Mouse (Mus musculus) heart, postnatal 36 days (tissue): Measurements from ENCODE around the gene Tnfsf12. TPM values are rescaled to one million over a fixed set of nuclear protein-coding genes. Genes with fewer than 3 reads are reported as not detected.
A peak's percentile ranks its signal among the peaks of the same experiment; 100 is the strongest.

Source experiments
- DNase-seq, 2 experiments: peaks; one replicate each; pipeline ENCODE4 v3.0.0; 2021 to 2022
- intact Hi-C: fragments of 180-260 bp; cut with DNase I; formaldehyde crosslinking; loops from one replicate; pipeline ENCODE4 v1.15.1; 2025
- total RNA-seq, 2 experiments: library from RNA; stranded (reverse); gene quantifications; 2 replicates each; pipeline ENCODE4 v1.2.3; 2021

Tnfsf12 gene
- total RNA-seq, 2 experiments from 2014 or later: 16.3 to 21.0 TPM

DNA sequence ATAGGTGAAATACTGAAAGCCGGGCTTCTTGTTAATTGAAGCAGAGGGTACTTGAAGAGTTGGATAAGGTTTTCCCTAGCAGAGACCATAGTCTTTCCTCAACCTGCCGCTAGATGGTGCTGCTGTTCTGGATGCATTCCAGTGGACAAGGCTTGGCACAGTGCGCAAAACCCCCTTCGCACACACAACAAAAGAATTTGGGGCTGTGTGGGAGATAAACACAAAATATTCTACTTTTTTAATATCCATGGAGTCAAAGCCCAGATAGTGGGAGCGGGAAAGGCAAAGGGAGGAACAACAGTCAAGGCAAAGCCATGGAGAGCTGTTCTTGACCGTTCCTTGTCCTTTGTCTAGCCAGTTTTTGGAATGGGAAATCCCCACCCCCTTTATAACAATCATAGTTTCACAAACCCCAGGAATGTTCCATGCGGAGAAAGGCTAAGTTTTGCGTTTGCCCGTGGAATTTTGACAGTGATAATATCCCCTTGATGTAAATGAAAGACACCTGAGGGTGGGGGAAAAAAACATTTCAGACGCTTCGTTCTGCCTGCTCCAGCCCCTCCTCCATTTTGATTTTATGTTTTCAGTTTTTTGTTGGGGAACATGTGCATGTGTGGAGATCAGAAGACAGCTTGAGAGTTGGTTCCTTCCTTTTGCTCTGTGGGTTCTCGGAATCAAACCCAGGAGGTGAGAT is 12.7 kb downstream of the Tnfsf12 start:
- peak; percentile 94 to 95 for DNase-seq
- intact Hi-C loops: loop anchor here (1.0 to 5.0 kb wide), 5 partner anchors 14 to 194 kb away; partner anchors contain the start of genes Fgf11, Tmem95 and Tnfsfm13

DNA sequence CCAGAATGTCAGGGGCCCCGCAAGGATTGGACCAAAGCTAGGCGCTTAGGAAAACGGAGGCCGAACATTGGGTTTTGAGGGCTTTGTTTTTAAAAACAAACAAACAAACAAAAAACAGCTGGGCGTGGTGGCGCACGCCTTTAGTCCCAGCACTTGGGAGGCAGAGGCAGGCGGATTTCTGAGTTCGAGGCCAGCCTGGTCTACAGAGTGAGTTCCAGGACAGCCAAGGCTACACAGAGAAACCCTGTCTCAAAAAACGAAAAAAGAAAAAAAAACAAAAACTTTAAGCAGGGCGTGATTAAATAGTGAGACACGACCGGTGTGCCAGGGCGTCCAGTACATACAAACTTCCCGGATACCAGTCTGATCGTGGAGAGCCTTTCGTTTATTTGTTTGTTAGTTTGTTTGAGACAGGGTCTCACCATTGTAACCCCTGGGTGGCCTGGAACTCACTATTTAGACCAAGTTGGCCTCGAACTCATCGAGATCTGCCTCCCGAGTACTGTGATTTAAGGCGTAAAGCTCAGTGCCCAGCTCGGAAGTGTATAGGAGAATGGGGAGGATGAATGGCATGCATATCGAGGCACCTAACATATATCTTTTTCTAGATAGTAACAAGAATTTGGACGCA is 13.3 kb downstream of the Tnfsf12 start:
- DNase-seq: peak in 1 of 2 experiments; percentile 49
- intact Hi-C loops: loop anchor here (1.0 to 5.0 kb wide), 5 partner anchors 14 to 195 kb away; partner anchors contain the start of genes Fgf11, Tmem95 and Tnfsfm13

DNA sequence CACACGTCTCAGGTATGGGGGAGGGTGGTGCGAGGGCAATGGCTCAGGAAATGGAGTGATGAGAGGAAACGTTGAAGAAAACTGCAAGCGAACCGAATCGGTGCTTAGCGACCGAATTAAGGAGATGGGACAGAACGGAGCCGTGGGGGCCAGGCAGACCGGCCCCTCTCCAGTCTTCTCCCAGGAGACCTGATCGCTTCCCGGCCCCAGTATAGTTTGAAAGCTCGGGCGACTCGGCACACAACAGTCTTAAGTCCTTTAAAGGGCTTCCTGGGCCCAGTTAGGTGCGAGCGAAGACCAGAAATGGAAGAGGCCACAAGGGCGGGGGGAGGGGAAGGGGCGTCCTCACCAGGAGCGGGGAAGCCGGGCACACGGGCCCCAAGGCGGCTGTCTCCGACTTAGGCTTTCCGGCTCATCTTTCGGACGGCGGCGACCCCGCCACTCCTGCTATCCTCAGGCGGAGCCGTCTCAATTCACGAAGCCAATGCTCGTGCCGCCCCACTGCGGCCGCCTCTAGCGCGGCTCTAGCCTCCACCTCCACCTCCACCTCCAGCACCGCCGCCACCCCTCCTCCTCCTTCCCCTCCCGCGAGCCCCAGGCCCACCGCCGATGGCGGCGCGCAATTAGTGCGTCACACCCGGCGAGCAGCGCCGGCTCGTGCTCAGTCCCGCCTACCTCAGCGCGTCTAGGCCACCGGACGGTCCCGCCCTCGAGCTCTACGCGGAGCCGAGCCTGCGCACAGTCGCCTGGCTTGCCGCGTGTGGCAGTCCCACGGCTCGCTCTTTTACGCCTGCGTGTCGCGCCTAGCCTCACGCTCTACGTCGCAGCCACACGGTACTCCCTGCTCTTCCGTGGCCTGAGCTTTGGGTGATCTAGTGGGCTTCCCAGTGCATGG is 14.1 kb downstream of the Tnfsf12 start, which contains the start of gene Senp3:
Gene Senp3 (minus strand): TSS at position 771 of the 895 bp plus-strand sequence.
- peak; percentile 95 for DNase-seq
- intact Hi-C loops: loop anchor here (1.0 to 5.0 kb wide), 6 partner anchors 9 to 196 kb away; partner anchors contain the start of genes Eif4a1, Fgf11, Tmem95 and Tnfsfm13

DNA sequence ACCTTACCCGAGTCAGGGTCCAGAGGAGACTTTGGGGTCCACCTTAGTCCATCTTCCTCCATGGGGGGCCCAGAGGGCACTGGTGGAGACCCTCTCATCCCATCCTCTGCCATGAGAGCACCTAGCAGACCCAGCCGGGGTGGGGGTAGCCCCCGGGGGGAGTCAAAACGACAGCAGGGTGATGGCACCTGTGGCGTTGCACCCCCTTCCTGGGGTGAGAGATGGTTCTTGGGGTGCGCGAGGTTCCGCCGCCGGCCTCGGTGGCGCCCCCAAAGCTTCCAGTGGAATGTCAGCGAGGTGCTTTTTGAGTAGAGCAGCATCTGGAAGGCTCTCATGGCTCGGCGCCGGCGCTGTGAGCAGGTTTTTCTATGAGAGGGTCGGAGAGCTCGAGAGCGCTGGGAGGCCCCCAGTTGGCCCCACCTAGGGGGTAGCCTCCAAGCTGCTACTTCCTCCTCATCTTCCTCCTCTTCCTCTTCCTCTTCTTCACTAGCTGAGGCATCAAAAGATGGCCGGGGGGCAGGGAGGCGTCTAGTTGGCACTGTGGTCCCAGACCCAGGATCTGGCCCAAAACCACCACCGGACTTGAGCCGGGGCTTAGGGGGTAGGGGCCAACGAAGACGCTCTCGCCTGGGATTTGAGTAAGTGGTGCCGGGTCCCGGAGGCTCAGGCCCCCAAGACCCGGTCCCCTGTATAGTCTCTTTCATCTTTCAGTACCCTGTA is 15.4 kb downstream of the Tnfsf12 start:
- DNase-seq: no peak
- intact Hi-C loops: loop anchor here (5.0 kb wide), 2 partner anchors 122 to 197 kb away; partner anchors contain the start of genes Fgf11 and Tmem95

DNA sequence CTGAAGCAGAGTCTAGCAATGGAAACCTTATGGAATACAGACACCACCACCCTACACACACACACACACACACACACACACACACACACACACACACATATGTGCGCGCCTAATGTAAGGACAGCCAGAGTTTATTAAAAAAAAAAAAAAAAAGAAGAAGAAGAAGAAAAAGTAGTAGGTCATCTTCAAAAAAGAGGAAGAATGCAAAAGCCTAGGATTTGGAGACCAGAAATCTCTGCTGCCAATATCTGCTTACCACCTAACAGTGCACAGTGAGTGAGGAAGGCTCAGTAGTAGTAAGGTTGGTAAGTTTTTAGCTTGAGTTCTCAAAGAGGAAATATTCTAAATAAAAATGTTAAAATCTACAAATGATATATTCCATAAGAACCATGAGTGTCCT is 16.5 kb downstream of the Tnfsf12 start:
- no peak for DNase-seq
- intact Hi-C loops: no loop called here

DNA sequence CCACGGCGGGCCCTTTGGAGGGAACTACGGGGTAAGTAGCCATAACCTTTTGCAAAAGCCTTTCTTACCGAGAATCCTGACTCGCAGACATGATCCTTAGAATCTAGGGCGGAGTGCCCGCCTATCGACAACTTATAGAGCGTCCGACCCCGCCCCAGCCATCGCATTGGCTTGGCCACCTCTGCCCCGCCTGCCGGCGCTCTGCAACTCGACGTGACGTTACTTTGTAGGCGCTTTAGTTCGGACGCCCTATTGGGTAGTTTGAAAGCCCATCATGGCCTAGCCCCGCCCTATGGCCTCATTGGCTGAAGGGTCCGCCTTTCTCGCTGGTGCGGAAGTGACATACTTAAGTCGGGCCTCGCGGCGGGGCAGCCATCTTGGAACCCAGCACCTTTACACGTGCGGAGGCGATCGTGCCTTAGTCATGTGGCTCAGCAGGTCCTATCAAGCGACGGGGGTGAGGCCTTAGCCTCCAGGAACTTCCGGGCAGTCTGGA is 23.4 kb downstream of the Tnfsf12 start, which contains the start of gene Eif4a1:
Gene Eif4a1 (minus strand): TSS at position 213 of the 496 bp plus-strand sequence.
- peak; percentile 99 to 100 for DNase-seq
- intact Hi-C loops: loop anchor here (1.0 kb wide), 1 partner anchor 9 kb away; no protein-coding TSS in a partner anchor

DNA sequence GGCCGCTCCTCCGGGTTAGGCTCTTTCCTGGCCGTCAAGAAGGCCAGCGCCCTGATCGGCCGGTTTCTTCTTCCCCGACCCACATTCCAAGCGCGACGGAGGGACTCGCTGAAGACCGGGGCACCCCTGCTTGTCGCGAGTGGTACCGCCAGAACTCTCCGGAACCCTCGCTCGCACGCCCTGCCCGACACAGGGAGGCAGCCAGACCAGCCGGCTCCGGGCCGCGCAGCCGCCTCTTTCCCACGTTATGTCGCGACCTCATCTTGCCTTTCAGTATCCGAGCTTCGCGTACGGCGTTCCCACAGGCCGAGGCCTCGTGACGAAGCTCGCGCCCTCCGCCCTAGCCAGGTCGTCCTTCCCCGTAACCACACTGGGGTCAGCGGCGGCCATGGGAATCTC is 23.9 kb downstream of the Tnfsf12 start:
- DNase-seq: no peak
- intact Hi-C loops: loop anchor here (1.0 kb wide), 1 partner anchor 10 kb away; no protein-coding TSS in a partner anchor

DNA sequence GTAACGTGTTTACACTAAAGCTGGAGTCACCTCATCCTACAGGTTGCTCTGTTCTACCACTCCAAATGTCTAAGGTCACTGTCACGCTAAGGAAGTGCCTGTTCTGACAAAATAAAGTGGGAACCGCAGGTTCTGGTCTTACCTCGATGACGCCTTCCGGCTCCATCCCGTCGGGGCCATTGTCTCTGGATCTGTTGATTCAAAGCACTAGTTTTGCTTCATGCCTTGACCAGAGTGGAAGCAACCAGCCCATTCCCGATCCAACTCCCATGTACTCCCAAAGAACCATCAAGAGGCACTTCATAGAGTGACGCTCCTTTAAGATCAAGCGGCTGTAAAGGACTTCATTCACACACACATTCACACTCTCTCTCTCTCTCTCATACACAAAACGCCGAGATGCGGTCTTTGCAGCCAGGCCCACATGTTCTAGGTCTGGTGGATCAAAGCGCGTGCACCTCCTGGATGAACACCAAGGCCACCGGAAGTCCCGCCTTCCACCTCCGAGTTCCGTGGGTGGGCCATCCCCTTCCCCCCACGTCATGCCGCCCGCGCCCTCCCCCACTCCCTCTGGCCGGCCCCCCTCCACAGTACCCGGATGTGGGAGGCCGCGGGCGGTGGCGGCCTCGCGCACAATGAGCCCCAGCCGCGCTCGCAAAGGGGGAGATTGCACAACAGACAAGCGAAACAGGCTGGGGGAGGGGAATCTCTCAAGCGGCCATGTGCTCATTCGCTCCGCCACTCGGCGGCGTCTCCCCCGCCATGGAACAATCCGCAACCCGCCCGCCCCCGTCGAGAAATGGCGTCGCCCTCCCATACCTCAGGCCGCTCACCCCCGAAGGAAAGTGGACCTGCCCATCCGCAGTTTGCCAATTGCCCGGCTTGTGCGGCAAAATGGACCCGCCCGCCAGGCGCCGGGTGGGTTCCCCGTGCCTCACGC is 24.6 kb downstream of the Tnfsf12 start:
- intact Hi-C loops: no loop called here
- peak; percentile 95 to 97 for DNase-seq

DNA sequence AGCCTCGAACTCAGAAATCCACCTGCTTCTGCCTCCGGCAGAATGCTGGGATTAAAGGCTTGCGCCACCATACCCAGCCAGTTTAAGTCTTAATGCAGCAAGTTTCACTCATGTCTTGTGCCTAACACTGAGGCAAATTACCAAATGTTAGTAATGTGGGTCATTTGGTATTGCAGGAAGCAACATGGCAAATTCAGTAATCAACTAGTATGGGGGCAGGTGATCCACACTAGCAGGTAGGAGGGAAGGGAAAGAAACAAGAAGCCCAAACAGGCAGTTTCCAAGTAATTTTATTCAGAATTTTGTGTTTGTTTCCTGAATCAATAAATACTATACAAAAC is 29.0 kb downstream of the Tnfsf12 start:
- intact Hi-C loops: no loop called here
- no peak for DNase-seq

DNA sequence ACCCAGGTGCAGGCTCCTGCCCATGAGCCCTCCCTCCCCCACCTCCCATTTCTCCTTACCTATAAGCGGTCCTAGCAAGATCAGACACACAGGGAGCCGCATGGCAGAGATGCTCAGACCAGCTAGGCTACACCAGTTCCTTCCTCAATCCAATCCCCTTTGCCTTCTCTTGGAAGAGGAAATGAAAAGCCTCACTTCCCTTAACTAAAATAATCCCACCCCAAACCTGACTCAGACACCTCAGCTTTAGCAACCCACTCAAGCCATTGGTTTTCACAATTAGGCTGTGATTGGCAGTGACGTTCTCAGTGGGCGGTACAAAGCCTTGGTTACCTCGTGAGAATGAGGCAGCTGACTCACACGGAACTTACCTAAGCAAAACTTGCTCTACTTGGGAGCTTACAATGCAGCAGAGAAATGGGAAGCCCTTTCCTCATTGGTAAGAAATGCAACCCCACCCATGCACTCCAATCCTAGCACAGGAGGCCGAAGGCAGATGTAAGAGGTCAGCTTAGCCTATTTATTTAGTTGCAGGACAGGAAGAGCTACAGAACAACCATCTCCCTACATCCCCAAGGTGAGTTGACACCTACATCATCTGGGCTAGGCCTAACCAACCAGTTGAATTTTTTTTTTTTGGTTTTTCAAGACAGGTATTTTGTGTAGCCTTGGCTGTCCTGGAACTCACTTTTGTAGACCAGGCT is 29.5 kb downstream of the Tnfsf12 start, which contains the start of gene Cd68:
Gene Cd68 (minus strand): TSS at position 193 of the 704 bp plus-strand sequence.
- peak; percentile 30 to 45 for DNase-seq
- intact Hi-C loops: no loop called here

DNA sequence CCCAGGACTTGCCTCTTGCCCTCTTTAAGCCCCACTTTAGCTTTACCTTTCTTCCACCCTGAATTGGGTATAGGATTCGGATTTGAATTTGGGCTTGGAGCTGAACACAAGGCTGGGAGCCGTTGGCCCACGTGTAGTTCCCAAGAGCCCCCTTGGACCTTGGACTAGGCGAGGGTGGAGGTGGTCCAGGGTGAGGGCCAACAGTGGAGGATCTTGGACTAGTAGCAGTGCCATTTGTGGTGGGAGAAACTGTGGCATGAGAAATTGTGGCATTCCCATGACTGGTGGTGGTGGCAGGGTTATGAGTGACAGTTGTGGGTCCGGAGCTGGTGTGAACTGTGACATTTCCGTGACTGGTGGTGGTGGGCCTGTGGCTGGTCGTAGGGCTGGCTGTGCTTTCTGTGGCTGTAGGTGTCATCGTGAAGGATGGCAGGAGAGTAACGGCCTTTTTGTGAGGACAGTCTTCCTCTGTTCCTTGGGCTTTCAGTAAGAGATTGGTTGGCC is 30.1 kb downstream of the Tnfsf12 start:
- intact Hi-C loops: no loop called here
- DNase-seq: no peak

DNA sequence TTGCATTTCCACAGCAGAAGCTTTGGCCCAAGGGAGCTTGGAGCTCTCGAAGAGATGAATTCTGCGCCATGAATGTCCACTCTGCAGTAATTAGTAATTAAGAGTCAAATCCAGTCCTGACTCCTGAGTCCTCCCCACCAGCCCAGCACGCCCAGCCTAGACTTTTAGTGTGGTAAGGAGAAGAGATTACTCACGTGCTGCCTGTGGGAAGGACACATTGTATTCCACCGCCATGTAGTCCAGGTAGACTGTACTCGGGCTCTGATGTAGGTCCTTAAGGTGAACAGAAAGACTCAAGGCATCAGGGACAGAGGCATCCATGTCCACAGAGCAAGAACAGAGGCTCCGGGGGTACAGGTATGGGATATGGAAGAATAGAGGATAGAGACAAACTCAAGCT is 30.8 kb downstream of the Tnfsf12 start:
- DNase-seq: no peak
- intact Hi-C loops: no loop called here

DNA sequence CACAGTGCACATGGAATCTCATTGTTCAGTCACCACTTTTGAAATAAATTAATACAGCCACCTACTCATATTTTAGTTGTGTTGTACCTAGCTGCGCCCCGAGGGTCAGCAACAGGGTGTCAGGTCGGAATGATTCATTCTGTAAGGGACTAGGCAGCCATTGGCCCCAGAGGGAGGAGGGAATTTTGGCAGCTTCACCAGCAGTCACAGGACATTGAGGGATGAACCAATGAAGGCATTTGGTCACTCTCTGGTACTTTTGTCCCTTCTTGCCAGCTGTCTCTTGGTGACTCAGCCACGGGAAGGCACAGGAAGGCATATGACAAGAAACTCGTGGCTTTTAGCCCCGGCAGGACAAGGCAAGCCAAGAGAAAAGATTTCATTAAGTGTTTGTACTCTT is 31.9 kb downstream of the Tnfsf12 start:
- peak in 1 of 2 experiments; percentile 25 for DNase-seq

DNA sequence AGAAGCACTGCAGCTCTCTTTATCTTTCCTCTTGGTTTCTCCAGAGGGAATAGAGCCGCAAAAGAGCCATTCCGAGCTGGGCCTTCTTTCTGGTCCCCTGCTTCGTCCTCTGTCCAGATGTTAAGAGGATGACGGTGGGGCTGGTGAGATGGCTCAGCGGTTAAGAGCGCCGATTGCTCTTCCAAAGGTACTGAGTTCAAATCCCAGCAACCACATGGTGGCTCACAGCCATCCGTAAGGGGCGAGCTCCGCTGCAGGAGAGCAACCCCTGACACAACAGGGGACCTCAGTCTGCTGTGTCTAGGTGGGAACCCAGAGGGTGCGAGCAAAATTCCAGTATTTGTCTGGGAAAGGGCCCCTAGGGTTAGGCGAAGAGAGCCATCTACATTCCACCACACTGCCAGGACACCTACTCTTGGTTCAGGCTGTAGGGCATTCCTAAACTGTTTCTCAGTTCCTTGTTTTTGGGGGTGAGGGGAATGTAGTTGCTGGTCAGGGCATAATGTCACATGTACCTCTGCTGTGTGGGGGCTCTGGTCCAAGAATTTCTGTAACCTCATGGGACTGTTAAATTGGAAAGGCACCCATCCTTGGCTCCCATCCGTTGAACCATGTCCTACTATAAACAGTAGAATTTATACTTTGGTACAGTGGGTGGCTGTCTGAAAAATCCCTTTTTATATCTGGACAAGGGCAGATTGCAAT is 32.5 kb downstream of the Tnfsf12 start:
- intact Hi-C loops: no loop called here
- peak in 1 of 2 experiments; percentile 29 for DNase-seq

More for the DNA sequence above, 31.9 kb downstream of the Tnfsf12 start:
- intact Hi-C loops: no loop called here

DNA sequence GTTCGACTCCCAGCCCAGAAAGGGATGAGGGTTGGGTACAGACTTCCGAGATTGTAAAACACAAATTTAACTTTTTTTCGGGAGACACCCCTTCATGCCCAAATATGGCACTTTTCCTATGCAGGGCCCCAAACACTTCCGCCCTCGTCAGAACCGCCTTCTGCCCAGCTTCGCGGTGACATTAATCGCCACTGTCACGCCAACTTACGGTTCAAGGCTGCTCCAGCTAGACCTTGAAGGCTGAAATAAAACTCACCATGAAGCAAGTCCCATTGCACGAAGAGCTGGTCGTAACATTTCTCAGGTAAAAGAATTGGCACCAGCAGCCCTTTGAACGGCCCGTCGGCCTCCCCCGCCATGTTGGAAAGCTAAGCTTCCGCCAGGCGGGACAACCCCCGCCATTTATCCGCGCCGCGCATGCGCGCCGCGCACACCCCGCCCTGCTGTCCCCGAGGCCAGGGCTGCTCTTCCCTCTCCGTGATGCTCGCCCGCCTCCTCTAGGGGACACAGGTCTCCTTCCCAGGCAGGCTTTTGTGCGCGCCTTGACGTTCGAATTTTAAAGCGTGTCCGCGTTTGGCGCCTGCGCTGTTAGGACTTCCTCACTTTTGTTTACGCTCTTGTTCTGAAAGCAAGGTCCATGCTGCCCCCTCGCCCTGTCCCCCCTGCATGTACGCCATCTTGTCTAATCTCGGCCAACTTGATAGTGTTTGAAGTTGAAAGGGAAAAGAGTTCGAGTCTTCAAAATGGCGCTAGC is 33.3 kb downstream of the Tnfsf12 start, which contains the start of gene Mpdu1:
Gene Mpdu1 (minus strand): TSS at position 430 of the 754 bp plus-strand sequence.
- intact Hi-C loops: no loop called here

DNA sequence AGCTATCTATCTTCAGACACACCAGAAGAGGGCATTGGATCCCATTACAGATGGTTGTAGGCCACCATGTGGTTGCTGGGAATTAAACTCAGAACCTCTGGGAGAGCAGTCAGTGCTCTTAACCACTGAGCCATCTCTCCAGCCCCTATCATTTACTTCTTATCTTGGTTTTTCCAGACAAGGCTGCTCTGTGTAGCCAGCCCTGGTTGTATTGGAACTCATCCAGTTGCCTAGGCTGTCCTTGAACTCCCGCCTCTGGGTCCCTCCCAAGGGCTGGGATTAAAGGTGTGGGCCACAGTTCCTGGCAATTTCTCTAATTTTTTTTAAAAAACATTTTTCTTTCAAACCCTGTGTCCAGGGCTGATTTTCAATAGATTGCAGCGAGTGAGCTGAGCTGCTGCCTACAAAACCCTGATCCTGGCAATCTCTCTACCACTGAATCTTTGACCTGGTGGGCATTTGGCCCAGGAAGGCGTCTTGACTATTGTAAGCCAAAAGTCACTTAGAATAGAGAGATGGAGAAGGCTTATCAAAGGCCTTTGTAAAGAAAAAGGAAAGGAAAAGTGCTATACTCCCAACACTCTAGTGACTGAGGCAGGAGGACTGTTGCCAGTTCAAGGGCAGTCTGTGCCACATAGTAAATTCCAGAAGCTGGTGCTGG is 34.3 kb downstream of the Tnfsf12 start:
- intact Hi-C loops: no loop called here
- DNase-seq: no peak

More for the DNA sequence above, 33.3 kb downstream of the Tnfsf12 start, which contains the start of gene Mpdu1:
- peak; percentile 91 to 96 for DNase-seq
